Mouse (Mus musculus): Measurements from ENCODE around the gene Gm49388. TPM values are rescaled to one million over a fixed set of nuclear protein-coding genes. Genes with fewer than 3 reads are reported as not detected.

Gene Gm49388
- polyA plus RNA-seq, 1 experiment from 2014 or later, result not detected

- no peaks in the 10 kb centered on the region for H3K27me3 ChIP-seq (ENCODE audit: control insufficient read depth, insufficient read depth, low read length)
- peak overlapping the region; percentile 74 to 84 for H3K27ac ChIP-seq (replicated peaks in 1 of 2; ENCODE audit: control insufficient read depth in 1 of 2, insufficient read depth in 1 of 2, low read depth in 2 of 2, low read length in 2 of 2)
- peak overlapping the region; percentile 69 to 90 for H3K4me3 ChIP-seq (ENCODE audit: control insufficient read depth in 1 of 2, insufficient read depth in 1 of 2, low read depth in 1 of 2, low read length in 2 of 2)
- H3K9me3 ChIP-seq (ENCODE audit: control insufficient read depth, low read length), result no peaks in the 10 kb centered on the region
- peak overlapping the region; percentile 87 for H3K9ac ChIP-seq (ENCODE audit: low read length)
- ATAC-seq (ENCODE audit: insufficient number of reproducible peaks, insufficient read depth, low FRiP score, low read depth), result peak; percentile 85
- peak overlapping the region; percentile 93 for H3K4me2 ChIP-seq (ENCODE audit: low read length)
- peaks cover 8 to 12% of the 10 kb centered on the region in 2 experiments for H3K4me1 ChIP-seq (ENCODE audit: control insufficient read depth in 2 of 2, insufficient read depth in 2 of 2, low read length in 2 of 2)
- 1% methylated on average over 16 of the region's 16 CpGs for WGBS
- H3K36me3 ChIP-seq (ENCODE audit: control insufficient read depth, insufficient read depth, low read length), result peaks cover 42% of the 10 kb centered on the region
These were observed 16.3 kb upstream of the Gm49388 start for GRCm38 (mm10) chr7:127768997-127769593.

- Histone ChIP-seq H3K9me3 (ENCODE audit: control insufficient read depth, low read length) (no peaks in the 10 kb centered on the region), H3K9ac (ENCODE audit: low read length) (peak within 1 kb of the TSS; percentile 87), H3K4me1 (ENCODE audit: control insufficient read depth in 2 of 2, insufficient read depth in 2 of 2, low read length in 2 of 2) (peaks cover 8 to 12% of the 10 kb centered on the region in 2 experiments), H3K27ac (replicated peaks in 1 of 2; ENCODE audit: control insufficient read depth in 1 of 2, insufficient read depth in 1 of 2, low read depth in 2 of 2, low read length in 2 of 2) (peak within 1 kb of the TSS; percentile 84 to 85), H3K4me2 (ENCODE audit: low read length) (peak within 1 kb of the TSS; percentile 93), H3K36me3 (ENCODE audit: control insufficient read depth, insufficient read depth, low read length) (peaks cover 36% of the 10 kb centered on the region), H3K27me3 (ENCODE audit: control insufficient read depth, insufficient read depth, low read length) (no peaks in the 10 kb centered on the region), H3K4me3 (ENCODE audit: control insufficient read depth in 1 of 2, insufficient read depth in 1 of 2, low read depth in 1 of 2, low read length in 2 of 2) (peak within 1 kb of the TSS; percentile 69 to 90)
- WGBS, result 0% methylated on average over 24 of the region's 24 CpGs
- peak; percentile 77 for ATAC-seq (ENCODE audit: insufficient number of reproducible peaks, insufficient read depth, low FRiP score, low read depth)
These were observed 15.8 kb upstream of the Gm49388 start, which contains the start of gene Orai3 for GRCm38 (mm10) chr7:127769651-127770038. TSS of gene Orai3 (plus strand) at chr7:127769815.

GRCm38 (mm10) chr7:127770039-127770905, 15.1 kb upstream of the Gm49388 start:
- H3K4me1 ChIP-seq (ENCODE audit: control insufficient read depth in 2 of 2, insufficient read depth in 2 of 2, low read length in 2 of 2), result peaks cover 8 to 12% of the 10 kb centered on the region in 2 experiments
- H3K27ac ChIP-seq (replicated peaks in 1 of 2; ENCODE audit: control insufficient read depth in 1 of 2, insufficient read depth in 1 of 2, low read depth in 2 of 2, low read length in 2 of 2), result peak overlapping the region; percentile 84 to 85
- 1% methylated on average over 27 of the region's 27 CpGs for WGBS
- peak overlapping the region; percentile 87 for H3K9ac ChIP-seq (ENCODE audit: low read length)
- peaks cover 30% of the 10 kb centered on the region for H3K36me3 ChIP-seq (ENCODE audit: control insufficient read depth, insufficient read depth, low read length)
- peak overlapping the region; percentile 93 for H3K4me2 ChIP-seq (ENCODE audit: low read length)
- ATAC-seq (ENCODE audit: insufficient number of reproducible peaks, insufficient read depth, low FRiP score, low read depth), result 0 out of 2 replicates have a peak, but pooled peaks have one; percentile 4
- H3K27me3 ChIP-seq (ENCODE audit: control insufficient read depth, insufficient read depth, low read length), result no peaks in the 10 kb centered on the region
- no peaks in the 10 kb centered on the region for H3K9me3 ChIP-seq (ENCODE audit: control insufficient read depth, low read length)
- peak overlapping the region; percentile 69 to 90 for H3K4me3 ChIP-seq (ENCODE audit: control insufficient read depth in 1 of 2, insufficient read depth in 1 of 2, low read depth in 1 of 2, low read length in 2 of 2)

GRCm38 (mm10) chr7:127771262-127771661, 14.1 kb upstream of the Gm49388 start:
- no peaks in the 10 kb centered on the region for H3K9me3 ChIP-seq (ENCODE audit: control insufficient read depth, low read length)
- peak overlapping the region; percentile 93 for H3K4me2 ChIP-seq (ENCODE audit: low read length)
- no peak for ATAC-seq (ENCODE audit: insufficient number of reproducible peaks, insufficient read depth, low FRiP score, low read depth)
- H3K4me3 ChIP-seq (ENCODE audit: control insufficient read depth in 1 of 2, insufficient read depth in 1 of 2, low read depth in 1 of 2, low read length in 2 of 2), result no peak overlapping the region; a peak in 1 of 4 replicates
- 67% methylated on average over 5 of the region's 5 CpGs for WGBS
- H3K4me1 ChIP-seq (ENCODE audit: control insufficient read depth in 2 of 2, insufficient read depth in 2 of 2, low read length in 2 of 2), result peaks cover 10 to 14% of the 10 kb centered on the region in 2 experiments
- H3K9ac ChIP-seq (ENCODE audit: low read length), result peak overlapping the region; percentile 87; the same call in 1 of the 2 replicates
- H3K36me3 ChIP-seq (ENCODE audit: control insufficient read depth, insufficient read depth, low read length), result peaks cover 20% of the 10 kb centered on the region
- H3K27me3 ChIP-seq (ENCODE audit: control insufficient read depth, insufficient read depth, low read length), result no peaks in the 10 kb centered on the region
- no peak overlapping the region for H3K27ac ChIP-seq (replicated peaks in 1 of 2; ENCODE audit: control insufficient read depth in 1 of 2, insufficient read depth in 1 of 2, low read depth in 2 of 2, low read length in 2 of 2)

GRCm38 (mm10) chr7:127772080-127772479, 13.3 kb upstream of the Gm49388 start:
- peaks cover 10 to 14% of the 10 kb centered on the region in 2 experiments for H3K4me1 ChIP-seq (ENCODE audit: control insufficient read depth in 2 of 2, insufficient read depth in 2 of 2, low read length in 2 of 2)
- 68% methylated on average over 3 of the region's 3 CpGs for WGBS
- H3K4me2 ChIP-seq (ENCODE audit: low read length), result no peak overlapping the region
- H3K9ac ChIP-seq (ENCODE audit: low read length), result no peak overlapping the region
- no peak overlapping the region for H3K27ac ChIP-seq (replicated peaks in 1 of 2; ENCODE audit: control insufficient read depth in 1 of 2, insufficient read depth in 1 of 2, low read depth in 2 of 2, low read length in 2 of 2)
- H3K9me3 ChIP-seq (ENCODE audit: control insufficient read depth, low read length), result no peaks in the 10 kb centered on the region
- no peaks in the 10 kb centered on the region for H3K27me3 ChIP-seq (ENCODE audit: control insufficient read depth, insufficient read depth, low read length)
- peaks cover 12% of the 10 kb centered on the region for H3K36me3 ChIP-seq (ENCODE audit: control insufficient read depth, insufficient read depth, low read length)
- ATAC-seq (ENCODE audit: insufficient number of reproducible peaks, insufficient read depth, low FRiP score, low read depth), result no peak
- no peak overlapping the region for H3K4me3 ChIP-seq (ENCODE audit: control insufficient read depth in 1 of 2, insufficient read depth in 1 of 2, low read depth in 1 of 2, low read length in 2 of 2)

GRCm38 (mm10) chr7:127772557-127772956, 12.9 kb upstream of the Gm49388 start:
- H3K9ac ChIP-seq (ENCODE audit: low read length), result no peak overlapping the region
- no peak overlapping the region for H3K4me2 ChIP-seq (ENCODE audit: low read length)
- H3K27me3 ChIP-seq (ENCODE audit: control insufficient read depth, insufficient read depth, low read length), result no peaks in the 10 kb centered on the region
- 84% methylated on average over 1 of the region's 1 CpGs for WGBS
- no peak overlapping the region for H3K27ac ChIP-seq (replicated peaks in 1 of 2; ENCODE audit: control insufficient read depth in 1 of 2, insufficient read depth in 1 of 2, low read depth in 2 of 2, low read length in 2 of 2)
- ATAC-seq (ENCODE audit: insufficient number of reproducible peaks, insufficient read depth, low FRiP score, low read depth), result no peak
- peaks cover 10 to 14% of the 10 kb centered on the region in 2 experiments for H3K4me1 ChIP-seq (ENCODE audit: control insufficient read depth in 2 of 2, insufficient read depth in 2 of 2, low read length in 2 of 2)
- no peak overlapping the region for H3K4me3 ChIP-seq (ENCODE audit: control insufficient read depth in 1 of 2, insufficient read depth in 1 of 2, low read depth in 1 of 2, low read length in 2 of 2)
- H3K9me3 ChIP-seq (ENCODE audit: control insufficient read depth, low read length), result no peaks in the 10 kb centered on the region
- peaks cover 7% of the 10 kb centered on the region for H3K36me3 ChIP-seq (ENCODE audit: control insufficient read depth, insufficient read depth, low read length)

GRCm38 (mm10) chr7:127773664-127774384, 11.6 kb upstream of the Gm49388 start:
- Histone ChIP-seq H3K4me1 (ENCODE audit: control insufficient read depth in 2 of 2, insufficient read depth in 2 of 2, low read length in 2 of 2) (peaks cover 12 to 21% of the 10 kb centered on the region in 2 experiments), H3K9ac (ENCODE audit: low read length) (no peak overlapping the region), H3K27ac (replicated peaks in 1 of 2; ENCODE audit: control insufficient read depth in 1 of 2, insufficient read depth in 1 of 2, low read depth in 2 of 2, low read length in 2 of 2) (no peak overlapping the region), H3K9me3 (ENCODE audit: control insufficient read depth, low read length) (no peaks in the 10 kb centered on the region), H3K4me2 (ENCODE audit: low read length) (no peak overlapping the region), H3K4me3 (ENCODE audit: control insufficient read depth in 1 of 2, insufficient read depth in 1 of 2, low read depth in 1 of 2, low read length in 2 of 2) (no peak overlapping the region), H3K36me3 (ENCODE audit: control insufficient read depth, insufficient read depth, low read length) (peaks cover 4% of the 10 kb centered on the region), H3K27me3 (ENCODE audit: control insufficient read depth, insufficient read depth, low read length) (no peaks in the 10 kb centered on the region)
- no peak for ATAC-seq (ENCODE audit: insufficient number of reproducible peaks, insufficient read depth, low FRiP score, low read depth)
- 38% methylated on average over 9 of the region's 9 CpGs for WGBS
